ENCODE assay signal across 27 mouse cellular contexts in the genomic region with DNA sequence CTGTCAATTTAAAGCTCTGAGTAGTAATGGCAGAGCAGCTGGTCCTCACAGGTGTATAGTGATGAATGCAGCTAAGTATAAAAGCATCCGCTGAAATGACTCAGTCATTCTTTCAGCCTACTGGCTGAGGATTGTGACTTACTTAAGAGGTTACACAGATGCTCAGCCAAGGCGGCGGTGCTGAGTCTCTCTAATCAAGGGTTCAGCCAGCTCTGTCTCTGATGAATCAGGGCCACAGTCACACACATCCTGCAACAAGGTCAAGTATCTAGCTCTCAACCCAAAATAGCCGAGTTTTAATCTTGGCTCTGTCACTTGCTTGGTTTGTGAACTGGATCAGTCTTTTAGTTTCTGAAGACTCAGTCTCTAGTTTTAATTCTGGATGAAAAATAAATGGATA.
DNase-seq lines count a peak whose midpoint lies in the region; ATAC-seq lines count a peak whose summit lies in the region.
"Had no signal": no experiment of that assay in that cellular context is flagged by ENCODE, and none has a peak within 500 bp of the region (broad histone marks: within the 10 kb centered on the region; RNA-seq: fewer than 3 reads in every experiment).

No protein-coding gene starts in this region.

- H3K4me3 ChIP-seq in hindbrain, embryonic 16.5 days (ENCODE audit: low read length): no peak overlapping the region
- H3K4me3 ChIP-seq: forebrain, embryonic 10.5 days; heart, embryonic 12.5 days; hindbrain, embryonic 10.5 days; limb, embryonic 13.5 days; liver, embryonic 12.5 days; megakaryocyte, embryonic 14.5 days; midbrain, embryonic 13.5 days had no signal

- DNase-seq in kidney, postnatal 14 days: peak; percentile 3
- no peak for DNase-seq in kidney, adult 11 months
- peak; percentile 17 for DNase-seq in Muller cell, postnatal 12 days (ENCODE audit: inconsistent ontology term)
- peak; percentile 22 to 33 for DNase-seq in adrenal gland, adult 18-20 months (ENCODE audit: low spot score in 2 of 2)
- peak; percentile 43 to 58 for DNase-seq in adrenal gland, postnatal 36 days
- DNase-seq in thymus, postnatal 14 days: no peak
- DNase-seq: B cell, adult 2 months; cerebellum, adult 18-20 months; cerebellum, postnatal 14 days; gastrocnemius, postnatal 10 days; heart, postnatal 10 days; lung, adult 18-20 months; lung, postnatal 10 days had no signal

- no peak overlapping the region for H3K4me2 ChIP-seq in hindbrain, embryonic 16.5 days (ENCODE audit: low read length)
- H3K4me2 ChIP-seq: heart, embryonic 12.5 days; limb, embryonic 13.5 days; liver, embryonic 12.5 days; midbrain, embryonic 13.5 days had no signal

- H3K27ac ChIP-seq in hindbrain, embryonic 16.5 days (ENCODE audit: low read depth, low read length): no peak overlapping the region
- H3K27ac ChIP-seq: forebrain, embryonic 10.5 days; hindbrain, embryonic 10.5 days; hindbrain, postnatal 0 days; kidney, postnatal 0 days; limb, embryonic 13.5 days; liver, embryonic 12.5 days; midbrain, embryonic 13.5 days had no signal

- H3K9ac ChIP-seq in hindbrain, embryonic 16.5 days (ENCODE audit: low read depth, low read length): no peak overlapping the region
- H3K9ac ChIP-seq: heart, embryonic 12.5 days; limb, embryonic 13.5 days; liver, embryonic 12.5 days; midbrain, embryonic 13.5 days had no signal

- WGBS in hindbrain, embryonic 16.5 days: 88% methylated on average over 4 of the region's 4 CpGs

- ATAC-seq in hindbrain, embryonic 16.5 days: no peak
- ATAC-seq: forebrain, embryonic 16.5 days; hindbrain, postnatal 0 days; intestine, embryonic 16.5 days; liver, embryonic 12.5 days; midbrain, embryonic 13.5 days had no signal

- H3K27me3 ChIP-seq in hindbrain, embryonic 16.5 days (replicated peaks; ENCODE audit: control insufficient read depth, insufficient read depth, low read length): no peaks in the 10 kb centered on the region
- H3K27me3 ChIP-seq: CH12.LX; heart, embryonic 12.5 days; limb, embryonic 13.5 days; liver, embryonic 12.5 days; megakaryocyte, embryonic 14.5 days; midbrain, embryonic 13.5 days had no signal

- no peaks in the 10 kb centered on the region for H3K9me3 ChIP-seq in hindbrain, embryonic 16.5 days (ENCODE audit: control insufficient read depth, low read length)
- H3K9me3 ChIP-seq: forebrain, embryonic 10.5 days; G1E; heart, embryonic 12.5 days; hindbrain, embryonic 10.5 days; limb, embryonic 13.5 days; liver, embryonic 12.5 days; megakaryocyte, embryonic 14.5 days; midbrain, embryonic 13.5 days had no signal

- no peaks in the 10 kb centered on the region for H3K4me1 ChIP-seq in hindbrain, embryonic 16.5 days (ENCODE audit: control insufficient read depth, insufficient read depth, low read depth, low read length)
- H3K4me1 ChIP-seq: forebrain, embryonic 10.5 days; heart, embryonic 12.5 days; hindbrain, embryonic 10.5 days; limb, embryonic 13.5 days; liver, embryonic 12.5 days; megakaryocyte, embryonic 14.5 days; midbrain, embryonic 13.5 days had no signal

- no peaks in the 10 kb centered on the region for H3K36me3 ChIP-seq in hindbrain, embryonic 16.5 days (ENCODE audit: control insufficient read depth, insufficient read depth, low read length)
- H3K36me3 ChIP-seq: forebrain, embryonic 10.5 days; G1E; heart, embryonic 12.5 days; hindbrain, embryonic 10.5 days; limb, embryonic 13.5 days; liver, embryonic 12.5 days; midbrain, embryonic 13.5 days had no signal

Comparison
In these comparisons a context has a peak if more than half of its experiments do, and no peak if none do; other contexts are left out.
1. DNase-seq: peak in kidney, postnatal 14 days (single experiment), Muller cell, postnatal 12 days (single experiment), adrenal gland, adult 18-20 months (2 of 2) and adrenal gland, postnatal 36 days (2 of 2); none in kidney, adult 11 months (single experiment) and thymus, postnatal 14 days (single experiment).